Comparison of ENCODE assay signal across 17 mouse cellular contexts in genomic region chr2:33774106-33774505, GRCm38 (mm10).
A peak's percentile ranks its signal among the peaks of the same experiment; 100 is the strongest.
DNase-seq lines count a peak whose midpoint lies in the region; ATAC-seq and TF ChIP-seq lines count a peak whose summit lies in the region.
"Had no signal": no experiment of that assay in that cellular context is flagged by ENCODE, and none has a peak within 500 bp of the region (broad histone marks: within the 10 kb centered on the region; RNA-seq: fewer than 3 reads in every experiment).

No protein-coding gene starts in this region.

- H3K9me3 ChIP-seq in forebrain, embryonic 12.5 days: peaks cover 19% of the 10 kb centered on the region
- H3K9me3 ChIP-seq in forebrain, embryonic 13.5 days (replicated peaks): 0 out of 2 replicates have a peak, but pooled peaks cover 8% of the 10 kb centered on the region
- peaks cover 23% of the 10 kb centered on the region for H3K9me3 ChIP-seq in hindbrain, embryonic 10.5 days
- no peaks in the 10 kb centered on the region for H3K9me3 ChIP-seq in hindbrain, postnatal 0 days (ENCODE audit: low read length)
- H3K9me3 ChIP-seq in hindbrain, embryonic 12.5 days (replicated peaks): peaks cover 17% of the 10 kb centered on the region
- peaks cover 18% of the 10 kb centered on the region for H3K9me3 ChIP-seq in limb, embryonic 15.5 days

- no peak overlapping the region for H3K9ac ChIP-seq in forebrain, embryonic 12.5 days
- no peak overlapping the region for H3K9ac ChIP-seq in forebrain, embryonic 13.5 days
- no peak overlapping the region for H3K9ac ChIP-seq in hindbrain, postnatal 0 days (replicated peaks; ENCODE audit: low read length)
- H3K9ac ChIP-seq in hindbrain, embryonic 12.5 days: no peak overlapping the region; the same call in 1 of the 2 replicates
- H3K9ac ChIP-seq in limb, embryonic 15.5 days: no peak overlapping the region
- H3K9ac ChIP-seq: liver, embryonic 15.5 days had no signal

- no peak for DNase-seq in hindbrain, embryonic 10.5 days (ENCODE audit: low spot score)
- DNase-seq in hindbrain, postnatal 0 days (ENCODE audit: low spot score): no peak
- no peak for DNase-seq in thymus, postnatal 10 days (ENCODE audit: low spot score in 2 of 2)
- DNase-seq: adrenal gland, postnatal 14 days; cerebellum, adult 8-10 months; kidney, postnatal 25 days; layer of hippocampus, adult 9-11 months; lung, postnatal 14 days; right cerebral cortex, postnatal 25 days had no signal

- no peaks in the 10 kb centered on the region for H3K27me3 ChIP-seq in forebrain, embryonic 12.5 days
- H3K27me3 ChIP-seq in forebrain, embryonic 13.5 days: no peaks in the 10 kb centered on the region
- H3K27me3 ChIP-seq in hindbrain, embryonic 10.5 days (ENCODE audit: insufficient read depth, poor library complexity, severe bottlenecking): no peaks in the 10 kb centered on the region
- H3K27me3 ChIP-seq in hindbrain, postnatal 0 days (ENCODE audit: insufficient read depth, low read length): no peaks in the 10 kb centered on the region
- H3K27me3 ChIP-seq in hindbrain, embryonic 12.5 days: no peaks in the 10 kb centered on the region
- no peaks in the 10 kb centered on the region for H3K27me3 ChIP-seq in limb, embryonic 15.5 days
- H3K27me3 ChIP-seq: CH12.LX; liver, embryonic 15.5 days had no signal

- H3K4me3 ChIP-seq in forebrain, embryonic 12.5 days (replicated peaks): no peak overlapping the region
- H3K4me3 ChIP-seq in forebrain, embryonic 13.5 days: no peak overlapping the region
- no peak overlapping the region for H3K4me3 ChIP-seq in hindbrain, embryonic 10.5 days
- H3K4me3 ChIP-seq in hindbrain, postnatal 0 days (ENCODE audit: low read length): no peak overlapping the region
- H3K4me3 ChIP-seq in hindbrain, embryonic 12.5 days: no peak overlapping the region
- no peak overlapping the region for H3K4me3 ChIP-seq in limb, embryonic 15.5 days
- H3K4me3 ChIP-seq: liver, embryonic 15.5 days had no signal

- H3K4me2 ChIP-seq in forebrain, embryonic 12.5 days: no peak overlapping the region
- no peak overlapping the region for H3K4me2 ChIP-seq in forebrain, embryonic 13.5 days
- H3K4me2 ChIP-seq in hindbrain, postnatal 0 days (ENCODE audit: low read depth, low read length): no peak overlapping the region
- no peak overlapping the region for H3K4me2 ChIP-seq in hindbrain, embryonic 12.5 days (replicated peaks)
- no peak overlapping the region for H3K4me2 ChIP-seq in limb, embryonic 15.5 days
- H3K4me2 ChIP-seq: liver, embryonic 15.5 days had no signal

- TF ChIP-seq CTCF in hindbrain, postnatal 0 days (IDR thresholded peaks at IDR 0.05; ENCODE audit: low read depth): no peak

- no peak for ATAC-seq in forebrain, embryonic 12.5 days (ENCODE audit: low FRiP score)
- ATAC-seq in forebrain, embryonic 13.5 days: no peak
- no peak for ATAC-seq in hindbrain, postnatal 0 days
- ATAC-seq in hindbrain, embryonic 12.5 days (ENCODE audit: low FRiP score): no peak
- no peak for ATAC-seq in limb, embryonic 15.5 days (ENCODE audit: insufficient number of reproducible peaks, low FRiP score, low TSS enrichment, low read depth)
- no peak for ATAC-seq in erythroblast, adult 5-6 weeks (replicated peaks; ENCODE audit: low FRiP score, poor library complexity, severe bottlenecking)
- ATAC-seq: intestine, postnatal 0 days had no signal

- peak overlapping the region; percentile 32; the same call in 1 of the 2 replicates for H3K27ac ChIP-seq in forebrain, embryonic 12.5 days
- no peak overlapping the region for H3K27ac ChIP-seq in forebrain, embryonic 13.5 days
- H3K27ac ChIP-seq in hindbrain, embryonic 10.5 days: peak overlapping the region; percentile 62
- H3K27ac ChIP-seq in hindbrain, postnatal 0 days: no peak overlapping the region
- H3K27ac ChIP-seq in hindbrain, embryonic 12.5 days: peak overlapping the region; percentile 40; the same call in 1 of the 2 replicates
- H3K27ac ChIP-seq in limb, embryonic 15.5 days: peak overlapping the region; percentile 75
- H3K27ac ChIP-seq: liver, embryonic 15.5 days had no signal

- WGBS in forebrain, embryonic 12.5 days: 67% methylated on average over 4 of the region's 4 CpGs
- 78% methylated on average over 4 of the region's 4 CpGs for WGBS in forebrain, embryonic 13.5 days
- WGBS in hindbrain, embryonic 10.5 days: 70% methylated on average over 4 of the region's 4 CpGs
- 57% methylated on average over 4 of the region's 4 CpGs for WGBS in hindbrain, postnatal 0 days
- 60% methylated on average over 4 of the region's 4 CpGs for WGBS in hindbrain, embryonic 12.5 days
- WGBS in limb, embryonic 15.5 days: 21% methylated on average over 4 of the region's 4 CpGs

- peaks cover 24% of the 10 kb centered on the region for H3K36me3 ChIP-seq in forebrain, embryonic 12.5 days (replicated peaks)
- peaks cover 42% of the 10 kb centered on the region for H3K36me3 ChIP-seq in forebrain, embryonic 13.5 days (ENCODE audit: poor library complexity, severe bottlenecking)
- H3K36me3 ChIP-seq in hindbrain, embryonic 10.5 days: peaks cover 62% of the 10 kb centered on the region
- H3K36me3 ChIP-seq in hindbrain, postnatal 0 days (ENCODE audit: insufficient read depth, low read length): peaks cover 6% of the 10 kb centered on the region; the same call in 1 of the 2 replicates
- H3K36me3 ChIP-seq in hindbrain, embryonic 12.5 days: peaks cover 23% of the 10 kb centered on the region
- peaks cover 23% of the 10 kb centered on the region for H3K36me3 ChIP-seq in limb, embryonic 15.5 days

- peaks cover 35% of the 10 kb centered on the region for H3K4me1 ChIP-seq in forebrain, embryonic 12.5 days
- H3K4me1 ChIP-seq in forebrain, embryonic 13.5 days: peaks cover 41% of the 10 kb centered on the region
- peaks cover 34% of the 10 kb centered on the region for H3K4me1 ChIP-seq in hindbrain, embryonic 10.5 days (replicated peaks)
- H3K4me1 ChIP-seq in hindbrain, postnatal 0 days (ENCODE audit: insufficient read depth, low read length): peaks cover 11% of the 10 kb centered on the region; the same call in 1 of the 2 replicates
- H3K4me1 ChIP-seq in hindbrain, embryonic 12.5 days: peaks cover 50% of the 10 kb centered on the region
- H3K4me1 ChIP-seq in limb, embryonic 15.5 days: peaks cover 47% of the 10 kb centered on the region
- H3K4me1 ChIP-seq: liver, embryonic 15.5 days had no signal

Comparison
In these comparisons a context has a peak if more than half of its experiments do, and no peak if none do; other contexts are left out.
1. H3K27ac ChIP-seq: peak in forebrain, embryonic 12.5 days (single experiment), hindbrain, embryonic 10.5 days (single experiment), hindbrain, embryonic 12.5 days (single experiment) and limb, embryonic 15.5 days (single experiment); none in forebrain, embryonic 13.5 days (single experiment) and hindbrain, postnatal 0 days (single experiment).